Mouse (Mus musculus) 3T3-L1 (cell line): ENCODE measurements around the gene Gtpbp3.

Experiments used
- DNase-seq: peaks from one replicate; pipeline ENCODE4 v3.0.0-alpha.2; 2015; ENCODE audit warnings: low read depth, low spot score

Gtpbp3 gene

DNA sequence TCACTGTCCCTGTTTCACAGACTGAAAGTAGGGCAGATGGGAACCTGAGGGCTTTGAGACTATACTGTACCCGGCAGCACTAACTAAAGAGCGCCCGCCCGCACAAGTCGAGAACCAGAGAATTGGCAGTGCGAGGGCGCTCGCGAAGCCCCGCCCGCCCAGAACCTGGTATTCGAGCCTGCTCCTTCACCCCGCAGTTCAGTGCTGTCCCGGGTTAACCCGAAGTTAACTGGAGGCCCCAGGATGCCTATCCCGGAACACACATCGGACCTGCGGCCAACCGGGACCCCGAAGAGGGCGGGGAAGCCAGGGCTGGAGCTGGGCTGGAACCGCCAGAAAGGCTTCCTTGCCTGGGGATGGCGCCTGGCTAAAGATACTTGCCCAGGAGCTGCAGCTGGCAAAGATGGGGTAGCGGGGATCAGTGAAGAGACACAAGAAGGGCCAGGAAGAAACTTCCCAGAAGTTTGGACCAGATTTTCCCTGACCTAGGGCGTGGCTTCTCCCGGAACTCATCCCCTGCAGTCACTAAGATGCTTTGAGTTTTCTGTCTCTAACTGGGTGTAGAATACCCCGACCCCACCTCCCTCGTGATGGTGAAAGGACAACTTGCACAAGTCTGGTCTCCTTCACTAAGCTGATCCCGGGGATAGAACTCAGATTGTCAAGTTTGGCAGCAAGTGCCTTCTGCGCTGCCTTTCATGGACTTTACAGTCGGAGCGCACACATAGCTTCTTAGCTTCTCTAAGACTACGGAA, at the start of gene Gtpbp3:
Gtpbp3 (plus strand) TSS at position 413 of the 755 bp plus-strand sequence.
- peak; percentile 86 for DNase-seq

DNA sequence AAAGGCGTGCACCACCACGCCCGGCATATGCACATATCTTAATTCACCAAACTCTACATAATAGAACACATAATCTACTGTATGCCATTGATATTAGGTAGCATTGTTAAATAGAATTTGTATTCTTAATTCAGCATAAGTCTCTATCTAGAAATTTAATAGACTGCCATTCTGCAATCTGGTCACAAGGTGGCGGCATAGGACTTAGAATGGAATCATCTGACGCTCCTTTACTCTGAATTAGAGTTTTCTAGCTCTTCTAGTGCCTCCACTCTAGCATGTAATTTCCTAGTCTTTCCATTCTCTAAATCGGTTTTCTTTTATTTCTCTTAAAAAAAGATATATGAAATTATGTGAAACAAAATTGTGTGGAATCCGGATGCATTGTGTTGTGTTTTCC, 46.5 kb upstream of the Gtpbp3 start:
- peak; percentile 82 for DNase-seq

DNA sequence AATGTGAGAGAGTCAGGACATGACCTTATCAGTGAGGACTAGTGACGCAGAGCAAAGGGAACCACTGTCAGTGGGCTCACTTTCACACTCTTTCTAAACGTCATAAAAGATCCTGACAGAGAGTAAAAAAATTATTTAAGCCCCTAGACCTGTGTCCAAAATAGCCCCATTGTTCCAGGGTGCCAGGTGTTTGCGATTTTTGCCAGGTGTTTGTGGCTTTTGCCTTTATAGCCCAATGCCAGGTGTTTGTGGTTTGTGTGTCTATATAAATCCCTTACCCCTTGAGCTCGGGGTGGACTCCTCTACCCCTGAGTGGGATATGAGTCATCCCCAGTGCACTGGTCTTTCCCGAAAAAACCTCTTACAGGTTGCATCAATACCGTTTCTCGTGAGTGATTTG, 42.8 kb upstream of the Gtpbp3 start:
- no peak for DNase-seq

GRCm38 (mm10) chr8:71451337-71451736, 36.6 kb upstream of the Gtpbp3 start:
- DNase-seq, result no peak

- DNase-seq, result no peak
Measured at GRCm38 (mm10) chr8:71451777-71452176, 36.1 kb upstream of the Gtpbp3 start.

- DNase-seq, result no peak
Measured at GRCm38 (mm10) chr8:71452669-71453068, 35.2 kb upstream of the Gtpbp3 start.

- DNase-seq, result no peak
Measured at GRCm38 (mm10) chr8:71454668-71455067, 33.2 kb upstream of the Gtpbp3 start.

DNA sequence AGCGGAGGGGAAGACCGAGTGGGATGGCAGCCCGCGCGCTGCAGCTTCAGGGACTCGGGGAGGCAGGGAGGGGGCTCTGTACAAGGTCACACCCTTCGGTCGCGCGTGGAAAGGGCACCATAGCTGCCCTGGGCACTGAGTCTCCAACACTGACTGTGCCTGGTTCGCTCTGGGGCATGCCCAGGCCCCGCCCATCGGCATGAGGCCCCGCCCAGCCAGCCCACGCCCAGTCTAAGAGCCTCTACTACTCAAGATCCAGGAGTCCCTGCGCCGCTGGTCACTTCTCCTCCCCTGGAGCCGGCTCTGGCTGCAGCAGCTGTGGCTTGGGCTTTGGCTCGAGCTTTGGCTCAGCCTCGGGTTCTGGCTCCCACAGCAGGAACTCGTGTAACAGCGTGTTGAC, 31.0 kb upstream of the Gtpbp3 start:
- DNase-seq, result no peak

DNA sequence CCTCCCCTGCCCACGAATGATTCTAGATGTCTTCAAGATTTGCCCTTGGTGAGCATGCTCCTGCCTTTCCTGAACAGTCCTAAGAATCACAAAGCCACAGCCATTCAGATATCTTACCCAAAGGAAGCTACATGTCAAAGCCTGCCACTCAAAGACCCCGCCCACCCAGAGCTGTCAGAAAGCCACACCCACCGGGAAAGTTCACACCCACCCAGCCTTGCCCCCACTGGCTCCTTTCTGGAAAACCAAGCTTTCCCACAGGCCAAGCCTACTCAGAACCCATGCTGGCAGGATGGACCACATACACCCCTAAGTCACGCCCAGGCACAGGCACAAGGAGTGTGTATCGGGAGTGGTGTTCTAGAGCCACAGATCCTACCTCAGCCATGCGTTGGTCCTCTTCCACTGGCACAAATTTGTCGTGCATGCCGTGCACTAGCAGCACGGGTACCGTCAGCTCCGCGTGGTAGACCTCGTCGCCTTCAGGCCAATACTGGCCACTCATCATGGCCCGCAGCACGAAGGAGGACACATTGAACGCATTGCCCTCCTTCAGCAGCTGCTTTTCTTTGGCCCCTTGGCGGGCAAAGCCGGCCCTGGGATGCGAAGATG, 30.1 kb upstream of the Gtpbp3 start:
- no peak for DNase-seq

DNA sequence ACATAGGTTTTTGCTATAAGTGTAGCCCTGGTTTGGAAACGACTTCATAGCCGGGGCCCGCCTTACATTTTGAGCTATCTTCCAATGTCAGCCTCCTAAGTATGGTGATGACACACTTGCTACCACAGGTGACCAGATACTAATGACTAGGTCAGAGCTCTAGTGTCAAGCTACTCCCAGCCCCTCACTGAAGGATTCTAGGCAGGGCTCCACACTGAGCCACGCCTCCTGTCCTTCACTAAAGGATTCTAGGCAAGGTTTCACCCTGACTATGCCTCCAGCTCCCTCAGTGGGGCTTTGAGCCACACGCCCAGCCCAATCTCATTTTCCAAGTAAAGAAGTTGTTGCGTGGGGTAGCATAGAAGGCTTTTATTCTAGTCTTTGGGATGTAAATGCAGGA, 27.2 kb upstream of the Gtpbp3 start:
- DNase-seq, result no peak

DNA sequence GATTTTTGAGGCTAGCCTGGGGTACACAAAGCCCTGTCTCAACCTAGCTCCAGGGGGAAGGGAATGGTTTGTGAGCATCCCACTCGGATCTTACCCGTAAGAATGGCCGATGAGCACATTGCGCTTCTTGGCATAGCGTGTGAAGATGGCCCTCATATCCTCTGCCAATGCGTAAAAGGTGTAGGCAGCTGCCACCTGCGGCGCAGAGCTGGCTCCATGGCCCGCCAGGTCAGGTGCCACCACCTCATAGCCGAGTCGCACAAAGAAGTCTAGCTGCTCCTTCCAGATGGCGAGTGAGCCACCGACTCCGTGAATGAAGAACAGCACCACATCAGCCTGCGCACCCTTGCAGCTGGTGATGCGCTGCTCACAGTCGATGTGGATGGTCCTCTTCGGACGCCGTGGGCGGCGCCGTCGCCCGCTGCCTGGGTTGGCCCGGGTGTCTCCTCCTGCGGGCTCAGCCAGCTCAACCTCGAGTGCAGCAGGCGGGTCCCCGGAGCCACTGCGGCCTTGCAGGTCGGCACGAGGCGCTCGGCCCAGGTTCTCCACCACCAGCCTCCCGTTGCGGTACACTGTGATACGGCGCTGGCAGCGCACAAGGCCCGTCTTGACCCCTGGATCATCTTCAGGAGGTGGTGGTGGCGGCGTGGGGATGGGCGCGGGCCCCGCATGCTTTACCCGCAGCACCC, 26.6 kb upstream of the Gtpbp3 start:
- no peak for DNase-seq

DNA sequence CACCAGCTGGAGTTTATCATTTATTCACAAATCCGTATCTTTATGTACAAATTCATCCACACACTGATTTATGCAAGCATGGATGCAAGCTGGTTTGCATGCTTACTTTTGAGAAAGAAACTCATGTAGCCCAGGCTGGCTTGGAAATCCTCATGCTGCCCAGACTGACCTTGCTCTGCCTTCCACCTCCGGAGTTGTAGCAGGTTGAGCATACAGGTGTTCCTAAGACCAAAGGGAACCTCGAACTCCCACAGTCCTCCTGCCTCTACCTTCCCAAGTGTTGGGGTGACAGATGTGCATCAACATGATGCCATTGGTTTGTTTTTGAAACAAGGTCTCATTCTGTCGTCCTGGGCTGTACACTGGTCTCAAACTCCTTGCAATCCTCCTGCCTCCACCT, 25.7 kb upstream of the Gtpbp3 start:
- DNase-seq, result no peak

DNA sequence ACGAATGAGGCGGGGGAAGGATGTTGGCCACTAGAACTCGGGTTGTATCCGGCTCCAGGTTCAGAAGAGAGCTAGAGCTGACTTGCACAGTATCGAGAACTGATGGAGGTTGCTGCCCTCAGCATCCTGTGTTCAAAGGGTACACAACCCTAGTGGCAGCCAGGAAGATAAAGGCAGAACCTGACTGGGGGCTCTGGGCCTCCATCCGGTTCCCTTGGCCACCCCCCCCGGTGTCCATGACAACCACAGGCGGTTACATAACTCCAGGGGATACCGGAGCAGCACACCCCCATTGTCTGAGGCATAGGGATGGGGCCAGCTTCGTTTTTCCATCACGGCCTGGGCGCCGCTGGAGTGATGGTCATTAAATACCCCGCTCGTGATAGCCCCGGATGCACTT, 25.1 kb upstream of the Gtpbp3 start:
- peak; percentile 46 for DNase-seq

GRCm38 (mm10) chr8:71463188-71464033, 24.5 kb upstream of the Gtpbp3 start, which contains the start of gene Abhd8:
TSS of gene Abhd8 (minus strand) at chr8:71463655.
- peak; percentile 95 for DNase-seq

- DNase-seq, result peak; percentile 100
Measured at GRCm38 (mm10) chr8:71464513-71465500, 23.1 kb upstream of the Gtpbp3 start, which contains the start of gene Mrpl34. TSS of gene Mrpl34 (plus strand) at chr8:71464959.

DNA sequence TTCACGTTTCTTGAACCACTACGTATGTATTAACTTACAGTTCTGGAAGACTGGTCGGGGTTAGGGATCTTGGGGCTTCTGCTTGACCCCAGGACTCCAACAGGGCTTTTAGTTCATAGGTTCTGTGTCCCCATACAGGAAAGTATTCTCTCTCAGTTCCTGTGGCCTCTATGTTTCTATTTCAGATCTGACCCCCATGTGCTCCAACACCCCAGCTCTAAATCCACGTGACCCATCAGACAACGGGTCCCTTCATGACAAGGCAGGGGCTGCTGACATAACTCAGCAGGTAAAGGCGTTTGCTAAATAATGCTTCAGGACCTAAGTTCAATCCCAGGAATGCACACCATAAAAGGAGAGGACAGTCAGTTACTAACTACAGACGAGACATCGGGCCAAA, 22.2 kb upstream of the Gtpbp3 start:
- DNase-seq, result no peak

DNA sequence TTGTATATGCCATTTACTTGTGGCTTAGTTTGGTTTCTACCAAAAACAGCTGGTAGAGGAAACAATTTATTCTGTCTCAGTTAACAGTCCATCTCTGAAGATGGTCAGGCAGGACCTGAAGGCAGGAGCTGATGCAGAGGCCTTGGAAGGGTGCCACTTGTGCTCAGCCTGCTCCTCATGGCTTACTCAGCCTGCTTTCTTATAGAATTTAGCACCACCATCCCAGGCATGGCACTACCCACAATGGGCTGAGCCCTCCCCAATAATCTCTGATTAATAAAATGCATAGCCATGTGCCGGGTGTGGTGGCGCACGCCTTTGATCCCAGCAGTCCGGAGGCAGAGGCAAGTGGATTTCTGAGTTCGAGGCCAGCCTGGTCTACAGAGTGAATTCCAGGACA, 21.7 kb upstream of the Gtpbp3 start:
- no peak for DNase-seq

- no peak for DNase-seq
Measured at GRCm38 (mm10) chr8:71467201-71467600, 20.7 kb upstream of the Gtpbp3 start.

- no peak for DNase-seq
Measured at GRCm38 (mm10) chr8:71468001-71468400, 19.9 kb upstream of the Gtpbp3 start.

- peak; percentile 99 for DNase-seq
Measured at GRCm38 (mm10) chr8:71468916-71469315, 19.0 kb upstream of the Gtpbp3 start, which contains the start of gene Dda1. TSS of gene Dda1 (plus strand) at chr8:71469199.
